Mouse (Mus musculus) limb, embryonic 10.5 days (tissue): ENCODE measurements at regions not wholly inside any gene's neighbourhood (a gene's known extent, or its start where the extent isn't known, plus 50 kb on each side); places are given as distances from the start of the nearest gene placed in this dataset.

Experiments used
- DNase-seq: peaks from one replicate; pipeline ENCODE4 v3.0.0-alpha.2; 2017; ENCODE audit warnings: low spot score
- H3K27ac ChIP-seq: fragments of 300-500 bp; sonication (generic); 2 replicates; pipeline ENCODE4 v1.5.1; 2016; ENCODE audit warnings: mild to moderate bottlenecking
- H3K27me3 ChIP-seq: fragments of 300-500 bp; sonication (generic); 2 replicates; pipeline ENCODE4 v1.6.1; 2016; ENCODE audit warnings: low read depth, mild to moderate bottlenecking; ENCODE audit not compliant: poor library complexity, severe bottlenecking
- H3K36me3 ChIP-seq: fragments of 300-500 bp; sonication (generic); 2 replicates; pipeline ENCODE4 v1.6.1; 2016; ENCODE audit warnings: mild to moderate bottlenecking, moderate library complexity
- H3K4me1 ChIP-seq: fragments of 300-500 bp; sonication (generic); 2 replicates; pipeline ENCODE4 v1.6.1; 2016
- H3K4me3 ChIP-seq: fragments of 300-500 bp; sonication (generic); 2 replicates; pipeline ENCODE4 v1.5.1; 2016; ENCODE audit warnings: mild to moderate bottlenecking, moderate library complexity
- H3K9me3 ChIP-seq: fragments of 300-500 bp; sonication (generic); replicated peaks from 2 replicates; pipeline ENCODE4 v1.6.1; 2016; ENCODE audit warnings: mild to moderate bottlenecking
- WGBS: fragments of 180-500 bp; shearing (Covaris S2); methylation state at CpG from one replicate; pipeline ENCODE4 v1.1.7; 2016; 5-methylcytosine and 5-hydroxymethylcytosine counted together

GRCm38 (mm10) chr7:51759536-51760153 lies 102.2 kb upstream of the Gas2 start:
- Histone ChIP-seq H3K36me3 (no peaks in the 10 kb centered on the region), H3K9me3 (no peaks in the 10 kb centered on the region), H3K4me3 (no peak overlapping the region), H3K27ac (no peak overlapping the region), H3K27me3 (no peaks in the 10 kb centered on the region), H3K4me1 (no peaks in the 10 kb centered on the region)
- DNase-seq: no peak
- WGBS: 87% methylated on average over 3 of the region's 3 CpGs

- Histone ChIP-seq H3K4me1 (peaks cover 15% of the 10 kb centered on the region), H3K36me3 (no peaks in the 10 kb centered on the region), H3K27me3 (no peaks in the 10 kb centered on the region), H3K9me3 (no peaks in the 10 kb centered on the region), H3K4me3 (no peak overlapping the region), H3K27ac (no peak overlapping the region)
- DNase-seq: no peak
These were observed 94.7 kb upstream of the Gas2 start for GRCm38 (mm10) chr7:51767066-51767465.

GRCm38 (mm10) chr7:51771895-51772871 lies 89.6 kb upstream of the Gas2 start:
- Histone ChIP-seq H3K4me3 (peak overlapping the region; percentile 9; the same call in 1 of the 2 replicates), H3K4me1 (peaks cover 17% of the 10 kb centered on the region), H3K36me3 (no peaks in the 10 kb centered on the region), H3K27ac (peak overlapping the region; percentile 82), H3K27me3 (no peaks in the 10 kb centered on the region), H3K9me3 (no peaks in the 10 kb centered on the region)
- peak; percentile 58 for DNase-seq
- 58% methylated on average over 8 of the region's 8 CpGs for WGBS

GRCm38 (mm10) chr7:51775968-51776367 lies 85.8 kb upstream of the Gas2 start:
- H3K27me3 ChIP-seq: no peaks in the 10 kb centered on the region

GRCm38 (mm10) chr7:51783070-51783776 lies 78.6 kb upstream of the Gas2 start:
- 72% methylated on average over 4 of the region's 4 CpGs for WGBS

More at GRCm38 (mm10) chr7:51775968-51776367, 85.8 kb upstream of the Gas2 start:
- Histone ChIP-seq H3K9me3 (no peaks in the 10 kb centered on the region), H3K36me3 (no peaks in the 10 kb centered on the region), H3K27ac (no peak overlapping the region), H3K4me3 (no peak overlapping the region), H3K4me1 (peaks cover 17% of the 10 kb centered on the region)
- DNase-seq: no peak
- 80% methylated on average over 1 of the region's 1 CpGs for WGBS

GRCm38 (mm10) chr7:51783923-51784686 lies 77.7 kb upstream of the Gas2 start:
- H3K27ac ChIP-seq: no peak overlapping the region
- H3K4me1 ChIP-seq: peaks cover 8% of the 10 kb centered on the region
- no peak for DNase-seq
- H3K36me3 ChIP-seq: no peaks in the 10 kb centered on the region
- no peaks in the 10 kb centered on the region for H3K27me3 ChIP-seq
- WGBS: 64% methylated on average over 14 of the region's 14 CpGs
- H3K9me3 ChIP-seq: no peaks in the 10 kb centered on the region
- no peak overlapping the region for H3K4me3 ChIP-seq

More at GRCm38 (mm10) chr7:51783070-51783776, 78.6 kb upstream of the Gas2 start:
- no peak for DNase-seq
- Histone ChIP-seq H3K27me3 (no peaks in the 10 kb centered on the region), H3K27ac (no peak overlapping the region), H3K9me3 (no peaks in the 10 kb centered on the region), H3K4me1 (peaks cover 8% of the 10 kb centered on the region), H3K4me3 (no peak overlapping the region), H3K36me3 (no peaks in the 10 kb centered on the region)

GRCm38 (mm10) chr7:51790690-51791560 lies 70.9 kb upstream of the Gas2 start:
- 65% methylated on average over 17 of the region's 17 CpGs for WGBS
- no peak for DNase-seq

GRCm38 (mm10) chr7:51791561-51791863 lies 70.3 kb upstream of the Gas2 start:
- WGBS: 93% methylated on average over 3 of the region's 3 CpGs
- H3K4me3 ChIP-seq: no peak overlapping the region
- no peak overlapping the region for H3K27ac ChIP-seq
- DNase-seq: no peak
- H3K4me1 ChIP-seq: peaks cover 6% of the 10 kb centered on the region
- no peaks in the 10 kb centered on the region for H3K9me3 ChIP-seq
- no peaks in the 10 kb centered on the region for H3K27me3 ChIP-seq
- no peaks in the 10 kb centered on the region for H3K36me3 ChIP-seq

More at GRCm38 (mm10) chr7:51790690-51791560, 70.9 kb upstream of the Gas2 start:
- Histone ChIP-seq H3K4me3 (no peak overlapping the region), H3K9me3 (no peaks in the 10 kb centered on the region), H3K27me3 (no peaks in the 10 kb centered on the region), H3K36me3 (no peaks in the 10 kb centered on the region), H3K4me1 (peaks cover 6% of the 10 kb centered on the region), H3K27ac (no peak overlapping the region)
